Mouse (Mus musculus) 3T3-L1 (cell line): ENCODE data around the gene Ddb2.

Source experiments
- DNase-seq: peaks from one replicate; pipeline ENCODE4 v3.0.0-alpha.2; 2015; ENCODE audit warnings: low read depth, low spot score

Gene Ddb2

GRCm38 (mm10) chr2:91255661-91256150, 18.9 kb upstream of the Ddb2 start, which contains the start of gene Pacsin3:
TSS of gene Pacsin3 (plus strand) at chr2:91255954.
- no peak for DNase-seq

GRCm38 (mm10) chr2:91254725-91255380, 18.1 kb upstream of the Ddb2 start:
- no peak for DNase-seq

- no peak for DNase-seq
Measured at GRCm38 (mm10) chr2:91252512-91252911, 15.7 kb upstream of the Ddb2 start.

- no peak for DNase-seq
Measured at GRCm38 (mm10) chr2:91252001-91252400, 15.2 kb upstream of the Ddb2 start.

- DNase-seq, result peak; percentile 90
Measured at GRCm38 (mm10) chr2:91248366-91248765, 11.6 kb upstream of the Ddb2 start.

- DNase-seq, result no peak
Measured at GRCm38 (mm10) chr2:91244557-91245228, 7.9 kb upstream of the Ddb2 start.

- DNase-seq, result peak; percentile 86
Measured at GRCm38 (mm10) chr2:91243416-91243815, 6.6 kb upstream of the Ddb2 start.

GRCm38 (mm10) chr2:91242547-91242946, 5.8 kb upstream of the Ddb2 start:
- DNase-seq, result peak; percentile 77

- peak; percentile 72 for DNase-seq
Measured at GRCm38 (mm10) chr2:91237511-91238080, 814 bp upstream of the Ddb2 start.

- no peak for DNase-seq
Measured at GRCm38 (mm10) chr2:91229735-91230134, 7.0 kb downstream of the Ddb2 start.

- peak; percentile 40 for DNase-seq
Measured at GRCm38 (mm10) chr2:91223614-91224013, 13.2 kb downstream of the Ddb2 start.

GRCm38 (mm10) chr2:91220501-91220900, 16.3 kb downstream of the Ddb2 start:
- DNase-seq, result no peak

GRCm38 (mm10) chr2:91217032-91217431, 19.8 kb downstream of the Ddb2 start:
- DNase-seq, result no peak

GRCm38 (mm10) chr2:91213311-91213710, 23.5 kb downstream of the Ddb2 start:
- DNase-seq, result peak; percentile 39

- no peak for DNase-seq
Measured at GRCm38 (mm10) chr2:91206254-91206775, 30.5 kb downstream of the Ddb2 start.

- DNase-seq, result no peak
Measured at GRCm38 (mm10) chr2:91202972-91203656, 33.7 kb downstream of the Ddb2 start.

- DNase-seq, result peak; percentile 98
Measured at GRCm38 (mm10) chr2:91202222-91202971, 34.4 kb downstream of the Ddb2 start, which contains the start of the genes Nr1h3 and Acp2. TSS of gene Nr1h3 (minus strand) at chr2:91202834. TSS of gene Acp2 (plus strand) at chr2:91202885.

- DNase-seq, result no peak
Measured at GRCm38 (mm10) chr2:91198888-91199287, 37.9 kb downstream of the Ddb2 start.

- DNase-seq, result no peak
Measured at GRCm38 (mm10) chr2:91196577-91197001, 40.2 kb downstream of the Ddb2 start.

- DNase-seq, result peak; percentile 63
Measured at GRCm38 (mm10) chr2:91194624-91195332, 42.0 kb downstream of the Ddb2 start.
